Mouse (Mus musculus): ENCODE data around the gene Lcp2.

The Lcp2 gene

DNA sequence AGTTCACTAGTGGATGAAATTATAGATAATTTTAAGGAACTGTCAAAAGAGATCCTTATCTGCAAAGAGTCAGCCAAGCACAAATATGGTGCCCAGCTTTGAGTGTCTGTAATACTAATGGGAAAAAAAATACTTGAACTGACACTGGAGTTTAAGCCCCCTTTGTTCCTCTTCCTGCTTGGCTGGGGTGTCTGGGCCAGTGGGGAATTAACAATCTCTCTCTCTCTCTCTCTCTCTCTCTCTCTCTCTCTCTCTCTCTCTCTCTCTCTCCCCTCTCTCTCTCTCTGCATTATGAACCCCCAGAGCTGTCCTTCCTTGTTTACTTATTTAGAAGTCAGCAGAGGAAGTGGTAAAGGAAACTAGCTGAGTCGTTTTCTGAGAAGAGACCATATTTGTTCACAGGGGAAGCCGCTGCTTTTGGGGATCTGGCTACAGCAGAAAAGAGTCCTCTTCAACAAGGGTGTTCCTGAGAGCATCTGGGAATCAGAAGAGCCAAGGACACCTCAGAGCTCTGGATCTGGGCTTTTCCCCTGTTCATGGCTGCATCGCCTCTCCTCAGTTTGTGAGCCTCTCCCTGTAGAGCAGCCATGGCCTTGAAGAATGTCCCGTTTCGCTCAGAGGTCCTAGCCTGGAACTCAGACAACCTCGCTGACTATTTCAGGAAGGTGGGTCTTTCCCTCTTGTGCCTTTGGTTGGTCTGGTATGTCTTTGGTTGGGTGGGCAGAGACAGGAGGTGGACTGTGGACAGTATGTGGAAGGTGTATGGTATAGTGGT, at the start of gene Lcp2:
Lcp2 (plus strand) TSS at position 154 of the 775 bp plus-strand sequence.
- DNase-seq (ENCODE audit: low read depth, low spot score): no peak

DNA sequence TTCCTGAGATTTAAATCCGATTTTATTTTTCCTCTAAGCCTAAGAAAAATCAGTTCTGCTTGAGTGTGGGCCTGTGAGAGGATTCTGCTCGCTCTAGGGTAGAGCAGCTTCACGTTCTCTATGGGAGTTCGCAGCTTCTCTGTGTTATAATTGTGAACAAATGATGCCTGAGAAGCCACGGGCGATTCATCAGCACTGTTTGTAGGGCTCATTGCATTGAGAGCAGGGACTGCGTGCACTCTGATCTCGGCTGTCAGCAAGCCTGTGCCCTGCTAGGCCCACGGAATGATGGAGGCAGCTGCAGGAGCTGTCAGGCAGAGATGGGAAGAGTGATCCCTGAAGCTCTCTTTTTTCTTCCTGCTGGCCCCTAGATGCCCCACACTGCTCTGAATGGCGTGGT, 48.5 kb upstream of the Lcp2 start:
- no peak for DNase-seq (ENCODE audit: low read depth, low spot score)

DNA sequence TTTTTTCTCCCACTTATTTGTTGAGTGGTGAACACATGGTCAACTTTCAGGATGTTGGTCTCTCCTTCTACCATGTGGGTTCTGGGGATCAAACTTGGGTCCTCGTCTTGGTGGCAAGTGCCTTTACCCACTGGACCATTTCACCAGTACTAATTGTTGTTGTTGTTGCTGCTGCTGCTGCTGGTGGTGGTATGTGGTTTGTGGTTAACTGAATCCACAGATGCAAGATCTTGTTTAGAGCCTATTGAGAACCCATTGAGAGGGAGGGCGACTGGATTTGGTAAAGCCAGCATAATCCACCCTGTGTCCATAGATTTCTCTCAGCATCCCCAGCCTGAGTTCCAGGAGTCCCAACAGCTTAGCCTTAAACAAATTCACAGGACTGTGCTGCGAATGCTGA, 46.3 kb upstream of the Lcp2 start:
- no peak for DNase-seq (ENCODE audit: low read depth, low spot score)

DNA sequence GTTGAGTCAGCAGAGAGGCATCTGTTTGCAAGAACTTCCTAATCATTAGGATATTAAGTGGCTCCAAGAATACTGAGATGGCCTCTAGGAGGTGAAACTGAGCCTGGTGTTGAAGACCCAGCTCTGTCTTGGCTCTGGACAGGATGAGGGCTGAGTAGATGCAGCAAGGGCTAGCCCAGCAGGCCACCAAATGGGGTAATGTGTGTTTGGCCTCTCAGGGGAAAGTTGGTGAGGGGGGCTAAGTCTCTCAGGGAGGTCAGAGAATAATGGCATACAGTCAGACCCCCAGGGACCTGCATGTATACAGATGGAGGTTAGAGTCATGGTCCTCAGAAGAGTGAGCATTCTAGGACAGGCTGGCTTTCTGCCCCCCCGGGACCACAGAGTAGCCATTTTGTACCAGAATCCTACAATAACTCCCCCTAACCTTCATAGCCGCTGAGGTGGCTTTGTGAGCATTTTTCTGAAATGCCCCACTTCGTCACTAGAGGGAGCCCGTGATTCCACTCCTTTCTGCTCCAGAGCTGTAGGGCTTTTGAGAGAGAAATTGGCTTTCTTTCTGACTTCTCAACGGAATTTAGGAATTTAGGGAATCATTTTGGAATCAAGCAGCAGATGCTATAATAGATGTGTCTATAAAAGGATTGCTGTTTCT, 44.7 kb upstream of the Lcp2 start:
- no peak for DNase-seq (ENCODE audit: low read depth, low spot score)

DNA sequence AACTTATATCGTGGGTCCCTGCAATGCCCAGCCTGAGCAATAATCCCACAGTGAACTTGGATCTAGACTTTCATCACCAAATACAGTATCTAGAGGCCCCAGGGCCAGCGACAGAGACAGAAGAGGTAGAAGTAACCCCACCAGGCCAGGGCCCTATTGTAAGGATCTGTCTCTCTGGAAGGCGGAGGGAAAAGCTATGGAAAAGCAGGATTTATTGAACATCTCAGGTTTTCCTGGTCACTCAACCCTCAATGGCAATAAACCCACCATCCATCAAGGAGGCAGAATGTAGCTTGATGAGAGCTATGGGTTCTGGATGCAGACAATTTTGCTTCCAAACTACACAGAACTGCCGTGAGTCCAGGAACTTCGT, 44.1 kb upstream of the Lcp2 start:
- no peak for DNase-seq (ENCODE audit: low read depth, low spot score)

DNA sequence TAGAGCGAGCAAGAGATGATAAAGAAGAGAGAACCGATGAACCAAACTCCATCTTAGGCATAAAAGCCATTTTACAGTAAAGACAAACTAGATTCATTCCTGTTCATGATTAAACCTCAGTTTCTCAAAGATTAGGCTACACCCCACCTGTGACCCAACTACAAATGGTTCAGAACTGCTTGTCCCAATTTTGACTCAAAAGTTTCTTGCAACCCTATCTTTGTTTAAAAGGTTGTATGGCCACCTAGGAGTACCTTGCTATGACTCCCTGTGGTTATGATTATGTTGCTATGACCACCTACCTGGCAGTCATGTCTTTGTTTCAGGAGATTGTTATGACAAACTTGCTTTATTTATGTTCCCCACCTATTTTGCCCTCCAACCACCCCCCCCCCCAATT, 39.1 kb upstream of the Lcp2 start:
- DNase-seq (ENCODE audit: low read depth, low spot score): no peak

DNA sequence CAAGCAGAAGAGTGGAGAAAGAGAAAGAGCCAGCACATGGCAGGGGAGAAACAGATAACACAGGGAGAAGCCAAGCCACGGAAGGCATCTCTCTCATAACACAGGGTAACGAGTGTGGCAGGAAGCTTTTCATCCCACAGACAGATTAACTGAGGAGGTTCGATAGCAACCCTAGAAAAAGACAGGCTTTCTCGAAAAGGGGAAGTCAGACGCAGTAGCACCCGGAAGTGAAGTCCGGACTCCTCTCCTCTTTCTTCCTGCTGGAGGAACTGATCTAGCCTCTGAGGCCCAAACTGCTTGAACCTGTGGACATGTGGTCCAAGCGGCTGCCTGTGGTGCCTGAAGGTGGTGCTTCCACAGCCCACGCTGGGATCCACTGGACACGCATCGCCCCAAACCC, 38.5 kb upstream of the Lcp2 start:
- DNase-seq (ENCODE audit: low read depth, low spot score): no peak

DNA sequence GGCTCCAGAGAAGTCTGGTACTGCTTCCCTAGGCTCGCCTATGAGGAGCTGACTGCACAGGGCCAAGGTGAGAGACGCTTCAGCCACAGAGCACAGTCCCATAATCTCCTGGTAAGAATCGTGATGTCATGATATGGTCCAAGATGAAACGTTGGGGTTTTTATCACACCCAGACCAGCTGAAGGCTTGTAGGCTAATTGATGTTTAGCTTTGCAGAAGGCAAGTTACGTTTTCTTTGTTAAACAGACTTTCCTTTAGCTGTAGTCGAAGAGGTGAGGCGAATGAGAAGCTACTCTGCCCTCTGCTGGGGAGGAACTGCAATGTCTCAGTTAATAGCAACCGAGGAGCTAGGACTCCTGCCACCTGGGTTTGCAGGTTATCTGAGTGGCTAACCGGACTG, 38.0 kb upstream of the Lcp2 start:
- no peak for DNase-seq (ENCODE audit: low read depth, low spot score)

DNA sequence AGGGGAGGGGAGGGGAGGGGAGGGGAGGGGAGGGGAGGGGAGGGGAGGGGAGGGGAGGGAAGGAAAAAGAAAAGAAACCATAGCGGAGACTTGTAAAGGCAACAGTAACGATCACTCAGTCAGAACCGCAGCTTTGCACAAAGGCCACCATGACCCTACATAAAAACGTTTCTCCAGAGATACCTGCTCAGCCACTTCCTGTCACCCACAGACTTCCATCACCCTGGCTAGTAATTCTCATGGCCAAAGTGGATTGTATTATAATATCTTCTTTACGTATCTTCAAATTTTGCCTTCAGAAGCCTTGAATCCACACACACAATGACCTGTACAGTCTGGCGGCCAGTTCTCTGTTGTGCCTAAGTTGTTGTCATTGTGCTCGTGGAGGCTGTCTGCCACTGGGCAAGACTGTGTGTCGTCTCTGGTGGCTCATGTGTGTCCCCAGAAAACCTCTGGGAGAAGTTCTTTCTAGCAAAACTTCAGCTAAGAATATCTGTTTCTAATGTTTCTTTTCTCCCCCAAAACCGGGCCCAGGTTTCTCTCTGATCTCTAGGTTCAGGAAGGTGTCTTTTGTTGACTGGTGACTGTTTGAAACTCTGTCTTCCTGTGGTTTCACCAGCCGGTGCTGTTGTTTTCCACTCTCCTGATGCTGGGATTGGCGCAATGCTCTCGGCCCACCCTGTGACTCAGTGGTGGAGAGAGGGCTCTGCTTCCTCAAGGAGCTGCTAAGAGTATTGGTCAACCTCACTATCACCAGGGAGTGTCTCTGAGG, 37.2 kb upstream of the Lcp2 start:
- DNase-seq (ENCODE audit: low read depth, low spot score): no peak

DNA sequence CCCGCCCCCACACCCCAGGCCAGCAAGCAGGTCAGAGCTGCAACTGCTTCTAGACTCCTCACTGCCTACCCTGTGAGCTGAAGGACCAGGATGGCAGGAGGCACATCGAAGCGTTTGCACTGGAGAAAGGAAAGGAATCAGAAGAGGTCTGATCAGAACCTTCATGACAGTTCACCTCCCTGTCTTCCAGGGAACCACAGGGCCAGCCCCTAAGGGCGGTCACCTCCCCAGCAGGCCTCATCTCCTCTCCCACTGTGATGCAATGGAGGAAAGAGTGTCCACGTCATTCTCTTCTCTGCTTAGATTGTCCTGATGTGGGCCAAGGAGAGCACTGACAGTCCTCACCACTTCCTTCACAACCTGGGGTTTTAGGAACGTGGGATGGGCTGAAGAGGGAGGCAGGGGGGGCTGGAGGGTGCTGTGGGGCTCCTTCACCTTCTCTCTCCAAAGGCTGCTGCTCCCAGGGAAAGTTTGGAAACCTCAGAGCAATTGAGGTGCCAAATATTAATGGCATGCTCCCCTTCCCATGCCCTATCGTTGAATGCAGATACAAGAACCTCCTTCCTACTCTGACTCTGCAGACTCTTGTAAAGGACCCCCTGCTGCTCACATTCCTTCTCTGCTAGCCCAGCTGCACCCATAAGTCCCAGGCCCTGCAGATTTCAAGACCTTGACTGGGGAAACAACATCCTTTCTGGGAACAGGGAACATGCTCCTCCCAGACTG, 36.4 kb upstream of the Lcp2 start:
- DNase-seq (ENCODE audit: low read depth, low spot score): no peak

DNA sequence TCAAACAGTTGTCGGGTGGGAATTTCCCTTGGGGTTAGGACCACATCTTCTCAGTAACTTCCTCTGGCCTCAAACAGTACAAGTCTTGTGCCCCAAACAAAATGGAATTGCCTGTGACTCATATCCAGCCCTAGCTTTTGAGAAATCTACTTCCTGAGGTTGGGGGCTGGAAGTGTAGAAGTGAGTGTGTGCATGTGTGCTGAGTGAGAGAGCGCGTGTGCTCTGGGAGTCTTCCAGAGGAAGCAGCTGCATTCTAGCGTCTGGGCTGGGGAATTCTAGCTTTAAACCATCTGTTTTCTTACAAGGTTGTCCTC, 35.9 kb upstream of the Lcp2 start:
- no peak for DNase-seq (ENCODE audit: low read depth, low spot score)

DNA sequence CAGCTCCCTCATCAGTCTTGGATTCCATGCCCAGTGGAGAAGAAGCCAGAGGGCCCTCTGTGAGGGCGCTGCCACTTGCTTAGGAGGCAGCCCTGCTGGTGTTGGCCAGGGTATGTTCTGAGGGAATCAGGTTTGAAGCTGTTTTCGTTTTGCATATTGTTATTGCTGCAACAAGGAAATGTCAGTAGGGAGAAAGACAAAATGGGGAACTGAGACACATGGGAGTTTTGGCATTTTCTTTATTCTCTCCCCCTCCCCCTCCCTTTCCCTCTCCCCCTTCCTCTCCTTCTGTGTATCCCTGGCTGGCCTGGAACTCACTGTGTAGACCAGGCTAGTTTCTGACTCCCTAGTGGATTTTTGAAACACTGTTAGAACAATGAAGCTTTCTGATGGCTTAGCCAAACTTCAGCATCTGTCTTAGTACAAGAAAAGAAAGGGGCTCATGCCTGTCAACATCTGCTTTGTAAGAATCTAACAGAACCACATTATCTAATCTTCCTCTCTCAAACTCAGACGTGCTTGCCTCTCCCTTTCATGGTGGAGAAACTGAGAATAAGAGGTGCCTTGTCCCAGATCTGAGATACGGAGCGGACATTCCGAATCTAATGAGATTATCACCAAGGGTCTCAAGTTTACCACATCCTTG, 34.6 kb upstream of the Lcp2 start:
- DNase-seq (ENCODE audit: low read depth, low spot score): no peak

DNA sequence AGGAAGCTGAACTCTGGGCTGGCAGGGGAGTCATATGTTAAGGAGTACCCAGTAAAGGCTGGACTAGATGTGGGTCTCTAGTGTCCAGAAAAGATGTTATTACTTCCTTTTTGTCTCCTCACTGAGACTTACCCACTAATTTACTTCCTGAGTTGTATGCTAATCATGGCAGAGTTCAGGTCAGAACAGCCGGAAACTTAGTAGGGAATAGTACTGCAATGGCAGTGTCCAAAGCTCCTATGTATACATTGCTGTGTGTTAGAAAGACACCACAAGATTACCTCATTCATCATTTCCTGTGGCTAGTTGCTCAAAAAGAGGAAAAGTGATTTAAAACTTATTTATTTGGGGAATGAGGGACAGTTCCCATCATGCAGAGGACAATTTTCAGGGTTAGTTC, 21.6 kb upstream of the Lcp2 start:
- no peak for DNase-seq (ENCODE audit: low read depth, low spot score)

DNA sequence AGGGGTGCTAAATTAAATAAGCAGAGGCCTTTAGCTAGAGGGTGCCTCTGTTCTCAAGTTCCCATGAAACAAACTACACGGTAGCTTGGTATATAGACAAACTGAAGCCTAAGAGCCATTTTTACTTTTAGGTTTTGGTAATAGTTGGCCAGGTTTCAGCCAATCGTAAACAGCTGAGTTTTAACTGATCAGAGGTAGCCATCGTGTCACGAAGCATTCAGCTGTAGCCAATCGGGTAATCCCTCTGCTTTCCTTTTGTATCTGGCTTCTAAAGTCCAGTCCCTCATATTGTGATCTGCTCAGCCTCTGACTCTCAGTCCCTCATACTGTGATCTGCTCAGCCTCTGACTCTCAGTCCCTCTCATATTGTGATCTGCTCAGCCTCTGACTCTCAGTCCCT, 17.1 kb upstream of the Lcp2 start:
- DNase-seq (ENCODE audit: low read depth, low spot score): no peak

DNA sequence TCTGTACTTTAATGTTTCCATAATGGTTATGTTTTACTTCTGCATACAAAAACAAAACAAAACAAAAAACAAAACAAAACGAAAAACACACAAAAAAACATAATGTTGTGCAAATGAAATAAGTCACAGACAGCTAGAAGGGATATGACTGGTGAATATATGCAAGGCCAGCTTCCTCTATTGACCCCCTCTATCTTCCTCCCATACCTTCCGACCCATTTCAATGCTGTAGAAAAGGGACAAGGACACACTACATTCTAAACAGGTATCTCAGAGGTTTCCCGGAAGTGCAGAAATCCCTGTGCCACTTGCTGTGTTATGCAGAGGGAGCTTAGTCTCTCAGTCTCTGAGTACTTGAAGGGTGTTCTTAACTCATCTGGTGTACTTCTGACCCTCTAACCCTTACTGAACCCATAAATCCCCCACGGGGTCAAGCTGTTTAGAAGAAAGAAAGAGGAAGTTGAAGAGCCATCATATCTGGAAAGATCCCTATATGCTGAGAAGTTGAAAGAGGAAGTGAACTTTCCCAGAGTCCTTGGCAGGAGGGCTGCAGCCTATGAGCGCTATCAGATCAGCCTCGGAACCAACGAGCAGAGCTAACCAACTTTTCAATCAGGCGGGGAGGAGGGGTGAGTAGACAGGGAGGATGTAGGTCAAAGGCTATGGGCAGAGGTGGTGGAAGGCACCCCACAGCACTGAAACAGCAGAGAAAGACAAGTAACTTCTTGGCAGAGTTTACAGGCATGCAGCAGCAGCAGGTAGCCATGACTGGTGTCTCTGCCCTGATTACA, 15.5 kb upstream of the Lcp2 start:
- DNase-seq (ENCODE audit: low read depth, low spot score): no peak

DNA sequence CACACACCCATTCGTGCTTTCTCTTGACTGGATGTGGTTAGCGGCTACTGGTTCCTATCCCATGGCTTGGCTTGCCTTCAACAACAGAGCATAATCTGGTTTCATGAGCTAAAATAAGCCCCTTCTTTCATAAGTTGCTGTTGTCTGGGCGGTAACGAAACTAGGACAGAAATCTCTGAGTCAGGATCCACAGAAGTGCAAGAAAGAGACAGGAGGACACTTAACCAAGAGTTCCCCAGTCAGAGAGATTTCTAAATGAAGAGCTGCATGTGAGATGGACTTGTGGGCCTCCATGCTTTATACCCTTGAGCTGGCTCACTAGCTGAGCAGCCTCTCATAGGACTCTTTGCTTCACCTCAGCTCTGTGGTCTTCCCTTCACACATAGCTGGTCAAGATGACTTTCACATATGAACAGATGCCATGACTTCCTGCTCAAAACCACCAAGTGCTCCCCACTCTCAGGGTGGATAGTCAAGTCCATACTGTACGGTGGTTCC, 12.7 kb upstream of the Lcp2 start:
- no peak for DNase-seq (ENCODE audit: low read depth, low spot score)

DNA sequence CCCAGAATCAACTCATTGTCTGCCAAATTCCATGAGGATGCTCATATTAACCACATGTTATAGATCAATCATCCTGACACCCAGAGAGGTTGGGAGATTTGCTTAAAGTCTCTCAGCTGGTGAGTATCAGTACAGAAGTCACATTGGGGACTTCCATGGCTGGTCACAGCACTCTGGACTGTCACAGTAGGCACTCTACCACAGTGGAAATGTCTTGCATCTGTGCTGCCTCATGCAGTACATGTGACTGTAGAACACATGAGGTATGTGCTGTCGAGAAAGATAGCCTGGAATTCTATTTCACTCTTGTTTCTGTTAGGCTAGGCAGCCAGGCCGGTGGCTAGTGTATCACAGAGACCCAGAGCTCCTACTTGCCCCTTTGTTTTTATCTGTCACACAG, 11.9 kb upstream of the Lcp2 start:
- no peak for DNase-seq (ENCODE audit: low read depth, low spot score)

DNA sequence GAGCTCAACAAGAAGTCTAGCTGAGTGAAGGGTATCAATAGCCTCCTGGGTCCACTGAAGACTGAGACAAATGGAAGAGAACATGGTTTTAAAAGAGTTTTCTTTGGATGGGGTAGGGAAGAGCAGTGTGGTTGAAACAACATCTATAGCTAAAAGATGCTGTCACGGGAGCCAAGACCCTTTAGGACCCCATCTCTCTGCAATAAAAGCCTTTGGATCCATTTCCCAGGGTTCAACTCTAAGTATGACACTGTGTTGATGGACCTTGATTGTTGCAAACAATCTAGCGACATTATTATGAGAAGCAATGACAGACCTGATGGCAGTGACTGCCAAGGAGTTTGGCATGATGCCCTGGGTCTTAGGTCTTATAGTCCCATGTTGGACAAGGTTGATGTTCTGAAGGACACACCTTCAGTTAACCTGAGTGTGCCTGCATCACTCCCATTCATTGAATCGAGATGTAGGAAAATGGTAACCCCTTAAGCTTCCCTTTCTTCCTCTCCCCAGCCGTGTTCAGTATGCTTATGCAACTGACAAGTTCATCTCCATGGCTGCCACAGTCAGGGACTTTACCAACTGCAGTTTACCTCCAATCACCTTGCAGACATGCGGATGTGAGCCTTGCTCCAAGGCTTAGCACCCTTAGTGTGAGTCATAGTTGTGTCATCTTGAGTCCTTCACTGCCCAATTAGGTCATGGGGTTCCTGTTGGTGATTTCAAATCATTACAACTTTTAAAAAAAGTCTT, 10.6 kb upstream of the Lcp2 start:
- DNase-seq (ENCODE audit: low read depth, low spot score): no peak

DNA sequence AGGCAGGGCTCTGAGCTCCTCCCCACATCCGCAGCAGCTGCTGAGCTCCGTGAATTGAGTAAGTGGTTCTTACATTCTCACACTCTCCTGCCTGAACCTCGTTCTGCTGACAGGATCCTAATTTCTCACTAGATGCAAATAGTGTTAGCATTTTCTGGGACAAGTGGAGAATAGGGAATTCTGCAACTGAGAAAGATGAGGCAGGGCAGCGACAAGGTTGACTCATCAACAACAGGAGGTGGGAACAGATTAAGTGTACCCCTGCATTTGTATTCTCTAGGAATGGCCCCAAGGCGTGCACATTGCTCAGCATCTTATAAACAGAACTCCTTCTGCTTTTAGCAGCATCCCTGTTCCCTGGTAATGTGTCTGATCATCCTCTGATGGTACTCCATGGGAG, 6.7 kb upstream of the Lcp2 start:
- DNase-seq (ENCODE audit: low read depth, low spot score): no peak

DNA sequence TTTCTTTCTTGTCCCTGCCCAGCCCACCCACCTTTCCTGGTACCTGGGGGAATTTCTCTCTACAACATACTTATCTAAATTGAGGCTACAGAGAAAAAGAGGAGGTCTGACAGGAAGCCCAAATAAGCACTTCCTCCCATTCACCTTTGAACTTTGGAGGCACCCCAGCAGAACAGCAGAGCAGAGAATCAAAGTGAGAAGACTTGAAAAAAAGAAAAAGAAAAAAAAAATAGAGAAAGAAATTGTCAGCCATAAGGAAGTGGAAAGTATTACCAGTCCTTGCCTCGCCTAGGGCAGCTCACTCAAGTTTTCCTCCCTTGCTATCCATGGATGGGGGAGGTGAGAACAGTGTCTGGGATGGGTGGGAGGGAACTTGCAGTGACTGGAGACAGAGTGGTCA, 3.9 kb upstream of the Lcp2 start:
- DNase-seq (ENCODE audit: low read depth, low spot score): no peak
